Mouse (Mus musculus) urinary bladder, adult 18-20 months (tissue): ENCODE measurements around the gene Arhgdib.
"Not testable (repeated sequence)": the region's sequence is repeated elsewhere in the genome, so short reads cannot be mapped to it uniquely, and the experiment has no call there.

Experiments used
- DNase-seq, 2 experiments: peaks; one replicate each; pipeline ENCODE4 v3.0.0; 2022; ENCODE audit warnings: low spot score in 2 of 2, mixed read lengths in 2 of 2

Arhgdib gene

GRCm38 (mm10) chr6:136889554-136889953, 52.1 kb downstream of the Arhgdib start:
- no peak for DNase-seq

GRCm38 (mm10) chr6:136889067-136889466, 52.6 kb downstream of the Arhgdib start:
- no peak for DNase-seq

- peak in 1 of 2 experiments; percentile 66 for DNase-seq
These were observed 53.8 kb downstream of the Arhgdib start for GRCm38 (mm10) chr6:136887854-136888253.

DNA sequence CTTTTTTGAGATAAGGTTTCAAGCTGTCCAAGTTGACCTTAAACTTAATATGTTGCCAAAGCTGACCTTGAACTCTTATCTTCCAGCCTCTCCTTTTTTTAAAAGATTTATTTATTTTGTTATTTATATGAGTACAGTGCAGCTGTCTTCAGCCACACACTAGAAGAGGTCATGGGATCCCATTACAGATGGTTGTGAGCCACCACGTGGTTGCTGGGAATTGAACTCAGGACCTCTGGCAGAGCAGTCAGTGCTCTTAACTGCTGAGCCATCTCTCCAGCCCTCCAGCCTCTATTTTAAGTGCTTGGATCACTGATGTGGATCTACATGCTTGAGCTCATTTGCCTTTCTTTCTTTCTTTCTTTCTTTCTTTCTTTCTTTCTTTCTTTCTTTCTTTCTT, 56.9 kb downstream of the Arhgdib start:
- DNase-seq, result not testable (repeated sequence)

GRCm38 (mm10) chr6:136883961-136884360, 57.7 kb downstream of the Arhgdib start:
- DNase-seq, result no peak

DNA sequence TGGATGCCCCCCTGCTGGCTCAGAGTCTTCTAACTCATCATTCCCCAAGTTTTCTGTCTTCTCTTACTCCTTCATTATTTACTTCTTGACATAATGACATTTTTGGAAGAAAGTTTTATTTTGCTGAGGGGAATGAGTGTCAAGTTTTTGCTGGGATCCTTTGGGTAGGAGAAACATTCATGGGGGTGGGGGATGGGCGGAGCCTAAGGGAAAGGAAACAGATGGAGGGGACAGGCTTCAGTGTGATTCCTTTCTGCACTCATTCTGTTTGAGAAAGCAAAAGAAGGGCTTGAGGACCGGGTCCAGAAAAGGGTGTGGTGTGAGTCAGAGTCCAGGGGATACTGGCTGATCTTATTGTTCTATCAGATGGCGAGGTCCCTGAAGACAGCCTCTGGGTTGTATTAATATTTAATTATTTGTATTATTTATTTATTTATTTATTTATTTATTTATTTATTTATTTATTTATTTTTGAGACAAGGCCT, 58.2 kb downstream of the Arhgdib start:
- DNase-seq, result peak in 1 of 2 experiments; percentile 30

DNA sequence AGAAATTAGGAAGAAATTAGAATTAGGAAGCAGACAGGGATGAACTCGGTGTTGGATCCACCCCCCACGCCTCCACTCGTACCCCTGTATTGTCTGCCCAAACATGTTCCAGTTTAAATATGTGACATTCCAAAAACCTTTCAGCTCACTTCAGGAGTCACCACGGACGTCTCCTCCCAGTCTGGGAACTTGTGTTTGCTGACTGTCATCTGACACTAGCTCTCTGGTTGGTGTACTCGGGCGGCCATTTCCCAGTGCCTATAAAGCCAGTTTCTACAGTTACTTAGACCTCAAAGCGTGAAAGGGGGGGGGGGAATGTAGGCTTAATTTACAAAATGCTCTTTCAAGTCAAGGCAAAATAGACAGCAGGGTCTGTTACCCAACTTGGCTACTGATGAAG, 60.0 kb downstream of the Arhgdib start:
- DNase-seq, result no peak

DNA sequence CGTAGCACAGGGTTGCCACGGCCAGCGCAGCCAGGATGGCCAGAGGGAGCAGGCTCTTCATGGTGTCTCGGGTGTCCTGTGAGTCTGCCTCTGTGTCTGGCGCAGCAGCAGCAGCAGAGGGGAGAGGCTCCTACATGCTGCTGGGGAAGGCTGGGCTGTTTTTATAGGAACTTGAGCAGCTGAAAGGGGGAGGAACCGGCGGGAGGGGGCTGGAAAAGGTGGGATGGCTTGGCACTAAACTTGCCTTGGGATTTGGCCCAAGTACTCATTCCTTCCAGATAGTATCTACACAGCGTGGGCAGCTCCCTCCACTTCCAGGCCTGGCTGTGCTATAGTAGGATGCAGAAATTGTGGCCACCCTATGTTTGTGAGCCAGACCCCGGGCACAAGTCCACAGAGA, 66.0 kb downstream of the Arhgdib start, which contains the start of gene Mgp:
Gene Mgp, minus strand, starts transcription at position 154 of the 400 bp plus-strand sequence.
- DNase-seq, result peak in 1 of 2 experiments; percentile 60

DNA sequence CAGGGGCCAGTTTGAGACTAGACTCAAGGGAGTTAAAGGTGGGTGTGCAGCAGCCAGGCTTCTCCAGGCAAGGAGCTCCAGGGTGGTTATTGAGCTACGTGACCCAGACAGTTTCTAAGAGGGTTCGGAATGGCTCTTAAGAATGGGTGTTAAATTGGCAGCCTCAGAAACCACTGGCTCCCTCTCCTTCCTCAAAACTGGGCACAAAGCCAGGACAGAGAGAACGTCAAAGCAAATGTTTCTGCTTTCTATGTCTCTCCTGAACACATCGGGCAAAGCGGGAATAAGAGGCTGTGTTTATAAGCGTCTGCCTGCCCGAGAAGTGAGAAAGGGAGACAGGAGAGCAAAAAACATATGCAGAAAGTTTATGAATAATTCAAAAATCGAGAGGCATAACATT, 67.1 kb downstream of the Arhgdib start:
- no peak for DNase-seq
